Mouse (Mus musculus): ENCODE results near the gene Rpl3.

DNA sequence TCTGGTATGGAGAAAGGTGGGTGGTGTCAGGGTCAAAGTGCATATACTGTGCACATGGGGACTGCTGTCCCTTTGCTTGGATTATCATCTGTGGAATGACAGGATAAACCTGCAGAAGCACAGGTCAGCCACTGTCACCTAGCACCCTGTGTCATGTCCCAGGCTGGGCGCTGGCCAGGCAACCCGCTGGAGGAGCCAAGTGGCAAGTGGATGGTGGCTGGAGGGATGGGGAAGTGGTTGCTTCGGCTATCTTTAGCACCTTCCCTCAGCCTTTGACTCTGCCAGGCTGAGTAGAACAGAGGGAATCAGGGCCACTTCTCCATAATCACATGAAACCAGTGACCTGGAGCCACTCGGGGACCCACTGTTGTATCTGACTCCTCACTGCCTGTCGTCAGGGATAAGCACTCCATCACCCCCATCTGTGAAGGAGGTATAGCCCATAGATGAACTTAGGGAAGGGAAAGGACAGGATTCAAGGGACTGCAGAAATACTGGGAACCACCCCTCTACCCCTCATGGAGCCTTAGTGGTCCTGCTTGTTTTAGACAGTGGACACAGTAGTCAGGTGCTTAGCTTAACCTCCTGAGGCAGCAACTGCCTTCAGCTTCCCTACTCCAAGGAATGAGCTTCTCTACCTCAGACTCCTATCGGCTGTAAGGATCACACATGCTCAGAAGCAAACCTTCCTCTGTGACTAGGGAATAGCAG, 16.9 kb downstream of the Rpl3 start:
- no peak for TF ChIP-seq POLR2A (IDR thresholded peaks at IDR 0.05; ENCODE audit: borderline replicate concordance, extremely low read depth, insufficient read depth, insufficient read length, poor library complexity, severe bottlenecking)
- no peak for TF ChIP-seq CTCF (IDR thresholded peaks at IDR 0.05; ENCODE audit: borderline replicate concordance, extremely low read depth, insufficient read depth, insufficient read length)

Data from brain, embryonic 14.5 days (tissue).